Mouse (Mus musculus): ENCODE measurements around the gene Grsf1. TPM values are rescaled to one million over a fixed set of nuclear protein-coding genes. Genes with fewer than 3 reads are reported as not detected.

The Grsf1 gene
- total and polyA plus RNA-seq, 2 experiments from 2014 or later: 68.2 to 125 TPM

GRCm38 (mm10) chr5:88678929-88679328 is 3.0 kb upstream of the Grsf1 start:
- Histone ChIP-seq H3K27me3 (ENCODE audit: control insufficient read depth, insufficient read depth, low read length) (no peaks in the 10 kb centered on the region), H3K9me3 (replicated peaks; ENCODE audit: control insufficient read depth, low read length) (no peaks in the 10 kb centered on the region), H3K4me2 (ENCODE audit: low read depth, low read length) (no peak overlapping the region), H3K4me1 (ENCODE audit: control insufficient read depth, insufficient read depth) (peaks cover under 1% of the 10 kb centered on the region; the same call in 1 of the 2 replicates), H3K27ac (ENCODE audit: low read depth) (no peak overlapping the region), H3K4me3 (ENCODE audit: low read depth, low read length) (no peak overlapping the region), H3K9ac (replicated peaks; ENCODE audit: low read depth, low read length) (no peak overlapping the region), H3K36me3 (replicated peaks; ENCODE audit: control insufficient read depth, insufficient read depth, low read length) (no peaks in the 10 kb centered on the region)
- 41% methylated on average over 7 of the region's 7 CpGs for WGBS
- ATAC-seq (ENCODE audit: insufficient read depth, low read depth): no peak
- no peak for DNase-seq (ENCODE audit: low spot score)
- no peak for TF ChIP-seq CTCF (IDR thresholded peaks at IDR 0.05; ENCODE audit: low read depth)
- TF ChIP-seq EP300 (IDR thresholded peaks at IDR 0.05; ENCODE audit: low read depth): no peak

GRCm38 (mm10) chr5:88674703-88675442 is 1.1 kb downstream of the Grsf1 start:
- DNase-seq (ENCODE audit: low spot score) (peak; percentile 68), ATAC-seq (ENCODE audit: insufficient read depth, low read depth) (peak; percentile 56)
- Histone ChIP-seq H3K9me3 (replicated peaks; ENCODE audit: control insufficient read depth, low read length) (no peaks in the 10 kb centered on the region), H3K4me1 (ENCODE audit: control insufficient read depth, insufficient read depth) (peaks cover 4% of the 10 kb centered on the region; the same call in 1 of the 2 replicates), H3K4me3 (ENCODE audit: low read depth, low read length) (peak overlapping the region; percentile 93), H3K27me3 (ENCODE audit: control insufficient read depth, insufficient read depth, low read length) (no peaks in the 10 kb centered on the region), H3K27ac (ENCODE audit: low read depth) (peak overlapping the region; percentile 99), H3K36me3 (replicated peaks; ENCODE audit: control insufficient read depth, insufficient read depth, low read length) (peaks cover 29% of the 10 kb centered on the region), H3K9ac (replicated peaks; ENCODE audit: low read depth, low read length) (peak overlapping the region; percentile 99), H3K4me2 (ENCODE audit: low read depth, low read length) (peak overlapping the region; percentile 88)
- WGBS: 1% methylated on average over 46 of the region's 47 CpGs
- TF ChIP-seq CTCF (IDR thresholded peaks at IDR 0.05; ENCODE audit: low read depth): no peak
- no peak for TF ChIP-seq EP300 (IDR thresholded peaks at IDR 0.05; ENCODE audit: low read depth)

GRCm38 (mm10) chr5:88663875-88664274 is 12.1 kb downstream of the Grsf1 start:
- H3K36me3 ChIP-seq (replicated peaks; ENCODE audit: control insufficient read depth, insufficient read depth, low read length): peaks cover 87% of the 10 kb centered on the region
- WGBS: 91% methylated on average over 5 of the region's 5 CpGs

GRCm38 (mm10) chr5:88663151-88663550 is 12.8 kb downstream of the Grsf1 start:
- Histone ChIP-seq H3K4me1 (ENCODE audit: control insufficient read depth, insufficient read depth) (no peaks in the 10 kb centered on the region), H3K27me3 (ENCODE audit: control insufficient read depth, insufficient read depth, low read length) (no peaks in the 10 kb centered on the region), H3K27ac (ENCODE audit: low read depth) (no peak overlapping the region), H3K4me3 (ENCODE audit: low read depth, low read length) (no peak overlapping the region), H3K36me3 (replicated peaks; ENCODE audit: control insufficient read depth, insufficient read depth, low read length) (peaks cover 88% of the 10 kb centered on the region), H3K9ac (replicated peaks; ENCODE audit: low read depth, low read length) (no peak overlapping the region), H3K4me2 (ENCODE audit: low read depth, low read length) (no peak overlapping the region), H3K9me3 (replicated peaks; ENCODE audit: control insufficient read depth, low read length) (no peaks in the 10 kb centered on the region)
- DNase-seq (ENCODE audit: low spot score) (no peak), ATAC-seq (ENCODE audit: insufficient read depth, low read depth) (no peak)
- TF ChIP-seq EP300 (IDR thresholded peaks at IDR 0.05; ENCODE audit: low read depth) (no peak), CTCF (IDR thresholded peaks at IDR 0.05; ENCODE audit: low read depth) (no peak)
- 96% methylated on average over 3 of the region's 3 CpGs for WGBS

More at GRCm38 (mm10) chr5:88663875-88664274, 12.1 kb downstream of the Grsf1 start:
- Histone ChIP-seq H3K9me3 (replicated peaks; ENCODE audit: control insufficient read depth, low read length) (no peaks in the 10 kb centered on the region), H3K27ac (ENCODE audit: low read depth) (no peak overlapping the region), H3K4me1 (ENCODE audit: control insufficient read depth, insufficient read depth) (no peaks in the 10 kb centered on the region), H3K9ac (replicated peaks; ENCODE audit: low read depth, low read length) (no peak overlapping the region), H3K27me3 (ENCODE audit: control insufficient read depth, insufficient read depth, low read length) (no peaks in the 10 kb centered on the region), H3K4me2 (ENCODE audit: low read depth, low read length) (no peak overlapping the region), H3K4me3 (ENCODE audit: low read depth, low read length) (no peak overlapping the region)
- ATAC-seq (ENCODE audit: insufficient read depth, low read depth) (no peak), DNase-seq (ENCODE audit: low spot score) (no peak)
- TF ChIP-seq EP300 (IDR thresholded peaks at IDR 0.05; ENCODE audit: low read depth) (no peak), CTCF (IDR thresholded peaks at IDR 0.05; ENCODE audit: low read depth) (no peak)

- H3K4me3 ChIP-seq (ENCODE audit: low read depth, low read length): no peak overlapping the region
- H3K36me3 ChIP-seq (replicated peaks; ENCODE audit: control insufficient read depth, insufficient read depth, low read length): peaks cover 60% of the 10 kb centered on the region
- H3K9ac ChIP-seq (replicated peaks; ENCODE audit: low read depth, low read length): no peak overlapping the region
- no peak overlapping the region for H3K4me2 ChIP-seq (ENCODE audit: low read depth, low read length)
- no peak overlapping the region for H3K27ac ChIP-seq (ENCODE audit: low read depth)
- no peak for DNase-seq (ENCODE audit: low spot score)
- WGBS: 100% methylated on average over 1 of the region's 1 CpGs
- ATAC-seq (ENCODE audit: insufficient read depth, low read depth): no peak
- no peaks in the 10 kb centered on the region for H3K27me3 ChIP-seq (ENCODE audit: control insufficient read depth, insufficient read depth, low read length)
- H3K4me1 ChIP-seq (ENCODE audit: control insufficient read depth, insufficient read depth): no peaks in the 10 kb centered on the region
- TF ChIP-seq CTCF (IDR thresholded peaks at IDR 0.05; ENCODE audit: low read depth) (no peak), EP300 (IDR thresholded peaks at IDR 0.05; ENCODE audit: low read depth) (no peak)
- no peaks in the 10 kb centered on the region for H3K9me3 ChIP-seq (replicated peaks; ENCODE audit: control insufficient read depth, low read length)
Observed at GRCm38 (mm10) chr5:88657868-88658267, 18.1 kb downstream of the Grsf1 start.
